Mouse (Mus musculus) spleen, adult 2 months (tissue): ENCODE results near the gene St6galnac3.

Source experiments
- CTCF ChIP-seq: fragments of 200-500 bp; IDR thresholded peaks from 2 replicates; pipeline ENCODE4 v1.5.1; 2011; ENCODE audit warnings: mild to moderate bottlenecking, inconsistent platforms; ENCODE audit not compliant: insufficient read depth, insufficient read length, insufficient replicate concordance; ENCODE audit errors: extremely low read depth
- POLR2A ChIP-seq: fragments of 200-500 bp; IDR thresholded peaks from 2 replicates; pipeline ENCODE4 v1.6.1; 2011; ENCODE audit warnings: low read depth, low read length, inconsistent platforms

DNA sequence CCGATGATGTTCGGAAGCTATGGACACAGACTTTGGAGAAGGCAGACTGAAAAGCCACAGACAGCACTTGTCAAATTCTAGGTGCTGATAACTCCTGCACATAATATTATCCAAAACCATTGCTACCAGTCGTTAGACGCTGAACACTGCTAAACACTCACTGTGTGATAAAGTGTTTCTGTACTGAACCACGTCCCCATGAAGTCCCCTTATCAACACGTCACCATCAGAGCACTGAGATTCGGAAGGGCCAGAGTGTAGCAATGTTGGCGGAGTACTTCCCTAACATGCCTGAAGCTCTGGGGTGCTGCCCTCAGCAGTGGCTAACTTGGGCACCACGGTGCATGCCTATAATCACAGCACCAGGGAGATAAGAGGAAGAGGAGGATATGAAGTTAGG, 43.3 kb downstream of the St6galnac3 start:
- TF ChIP-seq POLR2A, result no peak
- no peak for TF ChIP-seq CTCF
